Mouse (Mus musculus): ENCODE measurements at regions not wholly inside any gene's neighbourhood (a gene's known extent, or its start where the extent isn't known, plus 50 kb on each side); places are given as distances from the start of the nearest gene placed in this dataset.

- TF ChIP-seq GATA1 (IDR thresholded peaks at IDR 0.05; ENCODE audit: borderline replicate concordance, low read length) (no peak), FLI1 (IDR thresholded peaks at IDR 0.05; ENCODE audit: low read length) (no peak)
These were observed 273.7 kb upstream of the Marcks start for GRCm38 (mm10) chr10:37412401-37412800.
